In genomic region chr19:46619001-46619400, GRCm38 (mm10) we compare ENCODE assay signal across 1 mouse cellular context.
TF ChIP-seq lines count a peak whose summit lies in the region.

No protein-coding gene starts in this region.

TF ChIP-seq in myocyte, 11 proteins besides CTCF, POLR2A, EP300 and RAD21:
- TF ChIP-seq MYOG (IDR thresholded peaks at IDR 0.05; ENCODE audit: control insufficient read depth in 1 of 3, insufficient read depth in 1 of 3, insufficient read length in 2 of 3, low read depth in 2 of 3) (peak in 1 of 3 experiments; percentile 35), REST (IDR thresholded peaks at IDR 0.05; ENCODE audit: insufficient read depth, insufficient read length) (no peak)
TF ChIP-seq in myocyte: peak in this region for 1.
